Mouse (Mus musculus): ENCODE data around the gene Anks3. TPM values are rescaled to one million over a fixed set of nuclear protein-coding genes. Genes with fewer than 3 reads are reported as not detected.
A peak's percentile ranks its signal among the peaks of the same experiment; 100 is the strongest.

Gene Anks3
- total RNA-seq (2014; fragmentation: Nextera tagmentation) (25.3 and 25.4 TPM in 2 replicates), total RNA-seq (2017) (9.5 and 11.6 TPM in 2 replicates)

DNA sequence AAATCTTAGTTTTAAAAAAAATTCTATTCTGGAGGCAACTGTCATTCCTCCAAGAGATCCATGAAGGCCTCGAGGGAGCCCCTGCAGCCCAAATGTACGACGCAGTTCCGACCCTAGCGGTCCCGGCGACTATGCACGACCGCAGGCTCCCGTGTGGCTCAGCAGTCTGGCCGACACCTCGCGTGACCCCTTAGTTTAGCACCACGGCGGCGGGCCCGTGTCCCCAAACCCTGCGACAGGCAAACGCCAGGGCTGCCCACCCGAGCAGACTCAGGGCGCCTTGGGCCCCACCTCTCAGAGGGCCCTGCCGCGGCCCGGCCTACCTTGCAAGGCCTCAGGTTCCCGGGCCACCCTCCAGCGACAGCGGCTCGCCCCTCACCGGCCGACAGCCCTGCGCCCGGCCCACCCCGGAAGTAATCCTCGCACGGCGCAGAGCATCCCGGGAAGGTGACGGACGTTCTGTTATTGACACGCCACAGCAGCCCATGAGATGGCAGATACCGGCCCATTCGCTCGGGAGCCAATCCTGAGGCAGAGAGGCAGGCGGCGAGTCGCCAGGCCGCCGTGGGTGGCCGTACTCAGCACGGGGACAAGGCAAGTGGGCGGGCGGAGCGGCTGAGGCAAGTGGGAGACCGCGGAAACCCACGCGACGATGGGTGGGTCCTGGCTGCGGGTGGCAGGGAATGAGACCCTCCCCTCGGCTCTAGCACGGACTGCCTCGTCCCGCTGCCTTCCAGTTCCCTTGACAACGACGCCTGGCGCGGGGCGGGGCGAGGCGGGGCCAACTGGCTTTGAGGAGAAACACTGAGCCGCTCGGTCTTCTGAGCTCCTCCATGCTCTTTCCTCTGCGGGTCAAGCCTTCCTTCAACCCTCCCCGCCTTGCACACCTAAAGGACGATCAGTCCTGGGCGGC lies at the start of gene Anks3:
TSS of gene Anks3 (minus strand) at position 409 of the 913 bp plus-strand sequence.
- ATAC-seq (replicated peaks; ENCODE audit: low FRiP score, low TSS enrichment, poor library complexity, severe bottlenecking), result peak; percentile 95

GRCm38 (mm10) chr16:5013054-5013838 lies 49.2 kb upstream of the Anks3 start, which contains the start of gene Rogdi:
Gene Rogdi (minus strand): TSS chr16:5013553.
- ATAC-seq (replicated peaks; ENCODE audit: low FRiP score, low TSS enrichment, poor library complexity, severe bottlenecking), result peak; percentile 89

GRCm38 (mm10) chr16:5012036-5013005 lies 48.3 kb upstream of the Anks3 start:
- peak; percentile 86 for ATAC-seq (replicated peaks; ENCODE audit: low FRiP score, low TSS enrichment, poor library complexity, severe bottlenecking)

- ATAC-seq (replicated peaks; ENCODE audit: low FRiP score, low TSS enrichment, poor library complexity, severe bottlenecking), result no peak
Observed at GRCm38 (mm10) chr16:5011285-5011684, 47.3 kb upstream of the Anks3 start.

DNA sequence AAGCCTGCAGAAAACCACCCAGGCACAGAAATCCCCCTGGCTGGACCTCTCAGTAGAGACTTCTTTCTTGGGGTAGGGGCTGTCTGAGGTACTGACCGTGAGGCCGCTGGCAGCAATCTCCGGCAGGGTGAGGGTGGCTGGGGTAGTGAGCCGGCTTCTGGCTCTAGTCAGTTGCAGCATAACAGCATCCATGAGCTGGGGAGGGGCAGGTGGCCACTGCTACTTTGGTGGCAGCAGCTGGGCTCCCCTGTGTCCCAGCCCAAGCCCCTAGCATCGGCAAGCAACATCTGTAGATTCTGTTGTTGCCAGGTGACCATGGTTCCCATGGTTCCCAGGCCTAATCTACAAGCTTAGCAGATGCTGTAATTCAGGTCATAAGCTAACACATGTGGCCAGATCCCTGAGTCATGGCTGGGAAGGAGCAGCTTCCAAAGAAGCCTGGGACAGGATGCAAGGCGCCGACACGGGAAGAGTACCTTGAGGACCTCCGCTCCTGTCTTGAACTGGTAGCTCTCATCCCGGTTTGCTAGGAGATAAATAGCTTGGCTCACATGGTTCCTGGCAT lies 46.4 kb upstream of the Anks3 start:
- no peak for ATAC-seq (replicated peaks; ENCODE audit: low FRiP score, low TSS enrichment, poor library complexity, severe bottlenecking)

DNA sequence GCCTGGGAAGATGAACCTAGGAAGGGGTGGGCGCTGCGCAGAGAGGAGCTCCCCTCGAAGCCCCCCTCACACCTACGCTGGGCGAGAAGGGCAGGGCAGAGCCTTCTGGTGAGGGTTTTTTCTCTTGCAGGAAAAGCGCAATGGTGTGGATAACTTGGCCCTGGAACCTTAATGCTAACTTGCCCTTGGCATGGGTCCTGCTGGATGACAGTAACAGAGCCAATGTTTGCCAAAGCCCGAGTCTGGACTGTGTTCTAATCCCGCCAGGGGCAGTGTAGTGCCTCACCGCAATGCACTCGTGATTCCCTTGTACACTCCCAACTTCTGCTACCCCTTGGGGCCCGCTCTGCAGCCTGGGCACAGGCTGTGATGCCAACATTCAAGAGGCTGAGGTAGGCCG lies 44.1 kb upstream of the Anks3 start:
- ATAC-seq (replicated peaks; ENCODE audit: low FRiP score, low TSS enrichment, poor library complexity, severe bottlenecking), result no peak

DNA sequence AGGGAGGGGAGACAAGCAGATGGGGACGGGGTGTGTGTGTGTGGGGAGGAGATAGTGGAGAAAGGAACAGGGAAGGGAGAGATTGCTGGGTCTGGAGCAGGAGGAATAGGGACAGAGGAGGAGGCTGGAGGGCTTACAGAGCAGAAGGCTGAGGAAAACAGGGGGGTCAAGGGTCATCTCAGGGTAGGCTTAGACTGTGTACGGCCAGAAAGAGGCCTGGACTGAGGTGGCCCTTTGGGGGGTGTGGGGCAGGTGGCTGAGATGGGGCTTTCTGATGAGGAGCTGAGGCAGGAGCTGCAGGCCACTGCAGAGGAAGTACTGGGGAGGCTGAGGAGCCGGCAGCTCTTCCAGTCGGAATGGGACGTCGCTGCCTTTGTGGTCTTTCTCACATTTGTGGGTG lies 43.5 kb upstream of the Anks3 start:
- ATAC-seq (replicated peaks; ENCODE audit: low FRiP score, low TSS enrichment, poor library complexity, severe bottlenecking), result no peak

DNA sequence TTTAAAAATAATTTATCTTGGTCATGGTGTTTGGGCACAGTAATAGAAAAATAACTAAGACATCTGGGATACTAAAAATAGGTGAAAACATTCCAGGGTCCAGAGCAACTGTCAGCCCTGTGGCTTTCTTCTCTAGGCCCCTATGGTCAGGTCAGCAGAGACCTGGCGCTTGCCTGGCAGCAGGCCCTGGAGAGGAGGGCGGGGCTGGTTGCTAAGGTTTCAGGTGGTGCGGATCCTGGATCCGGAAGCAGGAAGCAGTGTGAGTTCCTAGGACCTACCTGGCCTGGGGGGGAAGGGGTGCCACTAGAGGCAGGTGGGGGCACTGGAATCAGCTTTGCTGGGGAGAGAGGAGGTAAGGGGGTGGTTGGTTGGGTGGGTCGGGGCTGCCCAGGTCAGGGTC lies 43.1 kb upstream of the Anks3 start, which contains the start of gene Smim22:
TSS of gene Smim22 (plus strand) at position 222 of the 400 bp plus-strand sequence.
- ATAC-seq (replicated peaks; ENCODE audit: low FRiP score, low TSS enrichment, poor library complexity, severe bottlenecking), result no peak

- ATAC-seq (replicated peaks; ENCODE audit: low FRiP score, low TSS enrichment, poor library complexity, severe bottlenecking), result no peak
Observed at GRCm38 (mm10) chr16:5000611-5001010, 36.6 kb upstream of the Anks3 start.

- no peak for ATAC-seq (replicated peaks; ENCODE audit: low FRiP score, low TSS enrichment, poor library complexity, severe bottlenecking)
Observed at GRCm38 (mm10) chr16:4998984-4999383, 35.0 kb upstream of the Anks3 start.

- ATAC-seq (replicated peaks; ENCODE audit: low FRiP score, low TSS enrichment, poor library complexity, severe bottlenecking), result no peak
Observed at GRCm38 (mm10) chr16:4997553-4997952, 33.5 kb upstream of the Anks3 start, which contains the start of gene Sept12. Gene Sept12 (minus strand): TSS chr16:4997852.

DNA sequence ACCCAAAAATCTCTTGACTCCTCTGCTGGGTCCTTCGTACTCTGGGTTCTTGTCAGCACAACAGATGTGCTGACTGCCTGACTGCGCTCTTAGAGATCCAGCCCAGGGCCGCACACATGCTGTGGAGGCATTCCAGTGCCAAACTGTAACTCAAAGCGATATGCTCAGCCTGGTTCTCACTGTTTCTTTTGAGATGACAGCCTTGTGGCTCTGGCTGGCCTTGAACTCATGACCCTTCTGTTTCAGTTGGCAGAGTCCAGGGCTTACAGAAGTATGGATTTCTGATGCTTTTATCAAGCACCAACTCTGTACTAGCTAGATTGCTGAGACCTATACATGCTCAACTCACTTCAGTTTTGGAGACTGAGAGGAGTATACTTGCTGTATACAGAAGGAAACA lies 29.3 kb upstream of the Anks3 start:
- no peak for ATAC-seq (replicated peaks; ENCODE audit: low FRiP score, low TSS enrichment, poor library complexity, severe bottlenecking)

DNA sequence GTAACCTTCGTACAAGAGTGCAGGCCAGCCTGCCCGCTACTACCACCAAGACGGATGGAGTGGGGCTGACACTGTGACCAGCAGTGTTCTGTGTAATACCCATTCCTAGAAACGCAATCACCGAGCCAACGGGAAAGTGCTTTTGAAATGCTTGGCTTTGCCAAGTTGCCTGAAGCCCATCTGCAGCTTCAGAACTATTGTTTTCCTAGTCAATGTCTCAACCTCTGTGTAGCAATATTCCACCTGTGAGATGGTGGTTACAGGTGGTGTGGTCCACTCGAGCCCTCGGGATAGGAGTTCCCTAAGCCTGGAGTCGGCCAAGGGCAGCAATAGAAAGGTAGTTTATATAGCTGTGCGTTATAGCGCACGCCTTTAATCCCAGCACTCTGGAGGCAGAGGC lies 20.7 kb upstream of the Anks3 start:
- no peak for ATAC-seq (replicated peaks; ENCODE audit: low FRiP score, low TSS enrichment, poor library complexity, severe bottlenecking)

DNA sequence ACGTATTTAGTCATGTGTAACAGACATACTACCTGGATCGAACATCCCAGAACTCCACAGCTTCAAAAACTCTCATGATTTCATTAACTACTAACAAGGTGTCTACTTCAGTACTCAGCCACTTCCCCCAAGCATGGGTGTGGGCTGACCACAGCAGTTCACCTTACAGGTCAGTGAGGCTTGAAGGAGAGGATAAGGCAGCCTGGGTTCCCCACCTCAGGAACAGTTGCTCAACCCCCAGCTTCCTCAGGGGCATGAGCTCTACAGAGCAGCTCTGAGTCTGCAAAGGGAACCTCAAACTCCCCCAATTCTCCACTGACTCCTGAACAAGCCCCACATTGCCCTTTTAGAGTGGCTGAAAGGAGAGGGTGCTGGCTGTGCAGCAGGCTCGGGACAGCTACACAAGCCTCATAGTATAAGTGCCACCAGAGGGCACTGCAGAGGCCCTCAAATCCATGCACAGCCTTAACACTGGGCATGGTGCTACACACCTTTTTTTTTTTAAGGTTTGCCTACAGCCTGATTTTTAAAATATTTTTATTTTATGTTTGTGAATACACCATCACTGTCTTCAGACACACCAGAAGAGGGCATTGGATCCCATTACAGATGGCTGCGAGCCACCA lies 15.9 kb upstream of the Anks3 start:
- ATAC-seq (replicated peaks; ENCODE audit: low FRiP score, low TSS enrichment, poor library complexity, severe bottlenecking), result peak; percentile 77

DNA sequence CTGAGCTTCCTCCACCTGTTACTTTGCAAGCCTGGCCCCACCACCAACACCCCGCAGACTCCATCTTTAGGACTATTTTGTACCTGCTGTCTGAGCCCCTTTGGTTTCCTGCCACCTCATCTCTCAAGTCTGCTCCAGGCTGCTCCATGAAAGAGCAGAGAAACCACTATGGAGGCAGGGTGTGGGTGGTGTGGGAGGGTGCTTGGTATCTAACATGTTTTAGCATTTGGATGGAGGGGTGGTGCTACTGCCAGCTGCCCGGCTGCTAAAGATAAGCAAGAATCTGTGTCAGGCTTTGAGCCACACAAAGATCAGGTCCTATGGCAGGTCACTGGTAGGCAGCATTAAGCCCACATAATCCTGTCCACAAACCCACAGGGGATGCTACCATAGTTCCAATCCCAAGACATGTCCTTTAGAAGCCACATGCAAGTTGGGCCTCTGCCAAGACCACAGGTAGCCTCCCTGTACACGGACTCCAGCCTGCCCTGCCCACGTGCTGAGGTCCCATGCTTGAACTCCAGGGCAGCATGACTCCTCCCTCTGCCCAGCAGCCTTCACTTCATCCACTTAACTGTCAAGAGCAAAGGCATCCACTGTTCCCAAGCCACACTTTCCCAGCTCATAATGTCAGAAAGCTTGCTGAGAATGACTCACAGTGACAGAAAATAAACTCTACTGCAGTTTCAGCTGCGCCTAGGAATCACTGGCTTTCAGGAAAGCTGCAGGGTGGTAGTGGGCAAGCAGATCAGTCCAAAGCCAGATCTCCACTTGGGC lies 14.5 kb upstream of the Anks3 start:
- peak; percentile 81 for ATAC-seq (replicated peaks; ENCODE audit: low FRiP score, low TSS enrichment, poor library complexity, severe bottlenecking)

- no peak for ATAC-seq (replicated peaks; ENCODE audit: low FRiP score, low TSS enrichment, poor library complexity, severe bottlenecking)
Observed at GRCm38 (mm10) chr16:4976180-4976579, 12.2 kb upstream of the Anks3 start.

DNA sequence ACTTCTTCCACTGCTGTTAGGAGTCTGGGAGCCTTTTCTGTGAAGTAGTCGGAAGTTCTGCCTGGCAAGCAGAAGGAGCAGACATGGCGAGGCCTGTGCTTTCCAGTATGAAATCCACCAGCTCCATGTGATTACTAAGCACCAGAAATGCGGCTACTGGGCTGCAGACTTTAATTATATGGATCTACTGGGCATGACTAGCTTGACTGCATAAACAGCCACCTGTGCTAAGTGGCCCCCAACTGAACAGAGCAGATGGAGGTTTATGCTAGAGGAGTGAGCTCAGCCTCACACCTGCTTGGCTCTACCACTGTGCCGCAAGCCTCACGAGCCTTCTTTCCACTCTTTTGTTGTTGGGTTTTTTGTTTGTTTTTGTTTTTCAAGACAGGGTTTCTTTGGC lies 10.5 kb upstream of the Anks3 start:
- no peak for ATAC-seq (replicated peaks; ENCODE audit: low FRiP score, low TSS enrichment, poor library complexity, severe bottlenecking)

GRCm38 (mm10) chr16:4971626-4972025 lies 7.6 kb upstream of the Anks3 start:
- no peak for ATAC-seq (replicated peaks; ENCODE audit: low FRiP score, low TSS enrichment, poor library complexity, severe bottlenecking)
